Mouse (Mus musculus) lung, postnatal 0 days (tissue): ENCODE measurements at regions not wholly inside any gene's neighbourhood (a gene's known extent, or its start where the extent isn't known, plus 50 kb on each side); places are given as distances from the start of the nearest gene placed in this dataset.

Experiments
- ATAC-seq: fragments of 200-750 bp; cut with Nextera tagmentation; 2 replicates; pipeline ENCODE4 v1.8.0; 2017; ENCODE audit warnings: moderate library complexity
- DNase-seq: peaks from one replicate; pipeline ENCODE4 v3.0.0-alpha.2; 2016; ENCODE audit warnings: low spot score
- H3K27ac ChIP-seq: fragments of 300-500 bp; sonication (generic); 2 replicates; pipeline ENCODE4 v1.5.1; 2014; ENCODE audit warnings: antibody characterized with exemption, mild to moderate bottlenecking, low read length, mixed read lengths
- H3K27me3 ChIP-seq: fragments of 300-500 bp; sonication (generic); replicated peaks from 2 replicates; pipeline ENCODE4 v1.6.1; 2014; ENCODE audit warnings: low read length, mixed read lengths; ENCODE audit not compliant: insufficient read depth
- H3K36me3 ChIP-seq: fragments of 300-500 bp; sonication (generic); 2 replicates; pipeline ENCODE4 v1.6.1; 2014; ENCODE audit warnings: low read length, mixed read lengths; ENCODE audit not compliant: insufficient read depth
- H3K4me1 ChIP-seq: fragments of 300-500 bp; sonication (generic); 2 replicates; pipeline ENCODE4 v1.6.1; 2014; ENCODE audit warnings: antibody characterized with exemption, low read depth, low read length, mixed read lengths; ENCODE audit not compliant: insufficient read depth
- H3K4me2 ChIP-seq: fragments of 300-500 bp; sonication (generic); replicated peaks from 2 replicates; pipeline ENCODE4 v1.6.1; 2014; ENCODE audit warnings: low read depth, mild to moderate bottlenecking, low read length, moderate library complexity, mixed read lengths
- H3K4me3 ChIP-seq: fragments of 300-500 bp; sonication (generic); 2 replicates; pipeline ENCODE4 v1.5.1; 2014; ENCODE audit warnings: low read depth, low read length
- H3K9ac ChIP-seq: fragments of 300-500 bp; sonication (generic); replicated peaks from 2 replicates; pipeline ENCODE4 v1.6.1; 2014; ENCODE audit warnings: low read depth, mild to moderate bottlenecking
- H3K9me3 ChIP-seq: fragments of 300-500 bp; sonication (generic); 2 replicates; pipeline ENCODE4 v1.6.1; 2016; ENCODE audit warnings: low read length, mixed read lengths
- CTCF ChIP-seq: IDR thresholded peaks from 2 replicates; pipeline ENCODE4 v1.5.1; 2016; ENCODE audit warnings: antibody characterized with exemption, mild to moderate bottlenecking
- EP300 ChIP-seq: IDR thresholded peaks from 2 replicates; pipeline ENCODE4 v1.6.1; 2016; ENCODE audit warnings: antibody characterized with exemption, mild to moderate bottlenecking, control low read depth
- WGBS: fragments of 180-500 bp; shearing (Covaris S2); extraction: QIAGEN DNeasy Blood & Tissue Kit; methylation state at CpG from one replicate; pipeline ENCODE4 v1.1.7; 2014; 5-methylcytosine and 5-hydroxymethylcytosine counted together

- H3K36me3 ChIP-seq: no peaks in the 10 kb centered on the region
- TF ChIP-seq CTCF (no peak), EP300 (peak; percentile 64; the same call in 1 of the 2 replicates)
- 0 out of 2 replicates have a peak overlapping the region, but pooled peaks have one; percentile 3 for H3K4me2 ChIP-seq
- no peaks in the 10 kb centered on the region for H3K27me3 ChIP-seq
- DNase-seq: peak; percentile 95
- ATAC-seq: peak; percentile 90
- 37% methylated on average over 13 of the region's 13 CpGs for WGBS
- H3K27ac ChIP-seq: peak overlapping the region; percentile 83
- peaks cover 4% of the 10 kb centered on the region; the same call in 1 of the 2 replicates for H3K4me1 ChIP-seq
- H3K9ac ChIP-seq: no peak overlapping the region
- H3K9me3 ChIP-seq: no peaks in the 10 kb centered on the region
- no peak overlapping the region for H3K4me3 ChIP-seq
These were observed 103.2 kb upstream of the Unc5b start for GRCm38 (mm10) chr10:60934297-60935286.

- peak; percentile 79 for ATAC-seq
- H3K27ac ChIP-seq: peak overlapping the region; percentile 83
- H3K4me1 ChIP-seq: peaks cover 4% of the 10 kb centered on the region; the same call in 1 of the 2 replicates
These were observed 102.5 kb upstream of the Unc5b start for GRCm38 (mm10) chr10:60933891-60934290.

GRCm38 (mm10) chr10:60932855-60933254, 101.5 kb upstream of the Unc5b start:
- Histone ChIP-seq H3K27me3 (no peaks in the 10 kb centered on the region), H3K9me3 (no peaks in the 10 kb centered on the region), H3K36me3 (no peaks in the 10 kb centered on the region), H3K27ac (peak overlapping the region; percentile 62; the same call in 1 of the 2 replicates), H3K9ac (no peak overlapping the region), H3K4me1 (peaks cover 4% of the 10 kb centered on the region; the same call in 1 of the 2 replicates), H3K4me2 (no peak overlapping the region), H3K4me3 (no peak overlapping the region)
- ATAC-seq: no peak
- WGBS: 24% methylated on average over 3 of the region's 3 CpGs
- no peak for DNase-seq
- no peak for TF ChIP-seq CTCF
- TF ChIP-seq EP300: no peak

More at GRCm38 (mm10) chr10:60933891-60934290, 102.5 kb upstream of the Unc5b start:
- 6% methylated on average over 6 of the region's 7 CpGs for WGBS
- Histone ChIP-seq H3K4me2 (0 out of 2 replicates have a peak overlapping the region, but pooled peaks have one; percentile 3), H3K9me3 (no peaks in the 10 kb centered on the region), H3K36me3 (no peaks in the 10 kb centered on the region), H3K27me3 (no peaks in the 10 kb centered on the region), H3K4me3 (no peak overlapping the region), H3K9ac (no peak overlapping the region)
- TF ChIP-seq EP300 (peak; percentile 61), CTCF (no peak)
- peak; percentile 77 for DNase-seq

- no peaks in the 10 kb centered on the region for H3K9me3 ChIP-seq
- H3K27me3 ChIP-seq: no peaks in the 10 kb centered on the region
- no peak overlapping the region for H3K4me2 ChIP-seq
- peaks cover 4% of the 10 kb centered on the region; the same call in 1 of the 2 replicates for H3K4me1 ChIP-seq
- 26% methylated on average over 22 of the region's 22 CpGs for WGBS
- H3K27ac ChIP-seq: no peak overlapping the region
- no peak for ATAC-seq
- no peaks in the 10 kb centered on the region for H3K36me3 ChIP-seq
- DNase-seq: peak; percentile 34
- no peak for TF ChIP-seq EP300
- TF ChIP-seq CTCF: no peak
- H3K4me3 ChIP-seq: no peak overlapping the region
- H3K9ac ChIP-seq: no peak overlapping the region
These were observed 100.6 kb upstream of the Unc5b start for GRCm38 (mm10) chr10:60931891-60932378.

GRCm38 (mm10) chr10:60928646-60929045, 97.3 kb upstream of the Unc5b start:
- Histone ChIP-seq H3K4me2 (no peak overlapping the region), H3K4me3 (no peak overlapping the region), H3K4me1 (peaks cover 4% of the 10 kb centered on the region; the same call in 1 of the 2 replicates), H3K9ac (no peak overlapping the region), H3K27me3 (no peaks in the 10 kb centered on the region), H3K27ac (no peak overlapping the region), H3K36me3 (no peaks in the 10 kb centered on the region), H3K9me3 (no peaks in the 10 kb centered on the region)
- DNase-seq (no peak), ATAC-seq (no peak)
- TF ChIP-seq CTCF: no peak
- no peak for TF ChIP-seq EP300
- 53% methylated on average over 7 of the region's 7 CpGs for WGBS

GRCm38 (mm10) chr10:60928164-60928563, 96.8 kb upstream of the Unc5b start:
- Histone ChIP-seq H3K9me3 (no peaks in the 10 kb centered on the region), H3K27me3 (no peaks in the 10 kb centered on the region), H3K36me3 (no peaks in the 10 kb centered on the region), H3K4me1 (peaks cover 2% of the 10 kb centered on the region; the same call in 1 of the 2 replicates), H3K4me2 (no peak overlapping the region), H3K4me3 (no peak overlapping the region), H3K9ac (no peak overlapping the region), H3K27ac (no peak overlapping the region)
- ATAC-seq: no peak
- TF ChIP-seq EP300 (no peak), CTCF (no peak)
- no peak for DNase-seq
- 53% methylated on average over 8 of the region's 8 CpGs for whole genome bisulfite sequencing
